Mouse (Mus musculus): Measurements from ENCODE around the gene Melk. TPM values are rescaled to one million over a fixed set of nuclear protein-coding genes. Genes with fewer than 3 reads are reported as not detected.

Gene Melk
- total RNA-seq (2021) = under 1 TPM; 0.15 to 0.48 TPM
- long read RNA-seq, experiment 1 = 0 reads
- long read RNA-seq, experiment 2 = 0 reads

DNA sequence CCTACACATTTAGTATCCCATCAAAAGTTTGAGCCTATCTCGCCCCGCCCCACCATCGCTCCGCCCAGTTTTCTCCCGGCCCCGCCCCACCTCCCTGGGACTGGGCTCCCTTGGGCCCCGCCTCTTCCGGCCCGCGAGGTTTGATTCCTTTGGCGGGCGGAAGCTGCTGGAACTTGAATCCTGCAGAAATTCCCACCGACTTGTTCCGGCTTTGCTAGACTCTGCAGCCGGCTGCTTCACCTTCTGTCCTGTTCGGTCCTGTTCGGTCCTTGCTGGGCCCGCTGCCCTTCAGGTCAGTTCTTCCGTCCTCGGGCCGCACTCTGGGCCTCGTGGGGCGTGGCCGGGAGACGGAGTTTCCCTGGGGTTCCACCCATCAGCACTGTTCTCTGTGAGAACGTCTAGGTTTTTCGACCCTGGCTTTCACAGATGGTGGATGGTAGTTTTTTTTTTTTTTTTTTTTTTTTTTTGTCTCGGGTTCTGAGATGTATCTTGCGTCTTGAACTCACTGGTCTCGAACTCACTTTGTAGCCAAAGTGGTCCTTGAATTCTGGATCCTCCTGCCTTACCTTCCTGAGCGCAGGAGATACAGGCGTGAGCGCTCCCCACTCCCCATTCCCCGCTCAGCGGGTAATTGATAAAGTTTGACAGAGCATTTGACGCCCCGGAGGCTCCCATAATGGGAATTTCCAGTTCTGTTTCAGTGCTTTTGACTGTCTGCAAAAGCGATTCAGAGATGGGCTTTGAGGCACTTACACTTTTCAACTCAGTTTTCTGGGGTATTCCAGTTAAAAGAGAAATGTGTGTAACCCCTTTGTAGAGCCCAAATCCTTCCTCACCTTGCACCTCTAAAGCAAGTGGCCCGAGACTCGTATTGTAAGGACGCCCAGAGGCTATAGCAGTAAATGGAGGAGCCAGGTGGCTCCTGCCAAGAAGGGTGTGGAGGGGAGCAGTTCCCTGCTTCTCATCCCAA is at the start of gene Melk:
Melk (plus strand) TSS at position 96 of the 970 bp plus-strand sequence.
- intact Hi-C loops (cut with DNase I) = no loop called here
- DNase-seq = peak; percentile 58 to 60

DNA sequence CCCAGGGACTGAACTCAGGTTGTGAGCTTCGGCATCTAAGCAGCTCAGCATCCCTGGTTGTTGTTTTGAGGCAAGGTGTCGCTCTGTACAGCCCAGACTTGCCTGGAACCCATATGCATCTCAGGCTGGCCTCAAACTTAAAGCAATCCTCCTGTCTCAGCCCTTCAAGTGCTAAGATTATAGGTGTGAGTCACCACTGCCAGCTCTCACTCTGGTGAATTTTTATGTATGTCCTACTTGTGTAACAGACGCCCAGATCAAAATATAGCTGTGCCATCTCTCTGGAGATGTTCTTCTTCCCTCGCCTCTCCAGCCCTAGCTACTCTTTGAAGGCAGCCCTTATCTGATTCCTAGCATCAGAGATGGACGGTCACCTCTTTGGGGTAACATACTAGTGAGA is 49.2 kb upstream of the Melk start:
- no peak for DNase-seq
- intact Hi-C loops (cut with DNase I) = no loop called here

DNA sequence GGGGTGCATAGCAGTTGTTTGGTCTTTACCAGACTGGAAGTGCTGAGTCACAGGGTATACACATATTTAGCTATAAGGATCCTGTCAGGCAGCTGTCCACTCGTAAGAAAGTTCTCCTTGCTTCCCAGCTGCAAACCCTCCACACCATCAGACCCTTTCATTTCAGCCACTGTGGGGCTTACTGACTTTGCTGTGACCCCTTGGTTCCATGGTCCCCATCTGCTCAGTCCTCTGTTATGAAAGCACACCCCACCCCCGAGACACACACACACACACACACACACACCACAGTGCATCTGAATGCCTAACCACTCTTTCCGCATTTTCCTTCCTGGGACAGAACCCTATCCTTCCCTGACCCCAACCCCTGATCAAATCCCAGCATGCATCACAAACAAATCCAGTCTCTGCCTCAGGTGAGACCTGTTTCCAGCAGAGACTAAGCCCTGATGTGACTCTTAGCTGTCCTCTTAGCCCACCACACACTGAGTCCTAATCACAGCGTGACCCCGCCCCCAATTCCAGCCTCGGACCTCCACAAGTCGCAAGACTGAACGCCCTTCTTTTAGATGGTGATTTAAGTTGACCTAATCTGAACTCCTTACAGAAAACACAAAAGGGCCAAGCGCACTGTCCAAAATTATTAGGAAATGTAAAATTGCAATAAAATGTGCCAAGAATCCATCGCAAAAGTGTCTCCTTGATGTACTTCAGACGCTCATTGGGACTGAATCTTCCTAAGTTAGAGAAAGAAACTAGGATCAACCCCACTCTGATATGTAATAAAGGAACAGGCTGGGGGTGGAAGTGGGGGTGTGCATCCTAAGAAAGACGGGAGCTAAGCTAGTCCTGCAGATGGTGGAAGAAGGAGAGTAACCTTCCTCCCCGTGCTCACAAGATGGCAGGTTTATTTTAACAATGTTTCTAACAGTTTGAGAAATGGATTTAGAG is 48.4 kb upstream of the Melk start:
- DNase-seq = no peak
- intact Hi-C loops (cut with DNase I) = no loop called here

DNA sequence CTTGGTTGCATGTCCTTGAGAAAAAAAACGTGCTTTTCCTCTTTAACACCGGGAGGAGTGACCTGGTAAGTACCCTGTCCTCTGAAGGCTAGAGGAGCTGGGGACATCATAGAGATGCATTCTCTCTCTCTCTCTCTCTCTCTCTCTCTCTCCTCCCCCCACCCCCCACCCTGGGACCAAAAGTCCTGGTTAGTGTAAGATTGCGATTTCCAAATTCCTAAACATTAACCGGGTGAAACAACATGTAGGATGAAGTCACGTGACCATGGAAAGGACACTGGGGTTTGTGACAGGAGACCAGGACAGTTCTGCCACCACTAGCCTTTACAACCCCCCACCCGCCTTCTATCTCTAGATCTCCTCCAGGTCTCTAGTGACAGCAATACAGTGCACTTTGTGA is 47.5 kb upstream of the Melk start:
- intact Hi-C loops (cut with DNase I) = no loop called here
- DNase-seq = no peak

DNA sequence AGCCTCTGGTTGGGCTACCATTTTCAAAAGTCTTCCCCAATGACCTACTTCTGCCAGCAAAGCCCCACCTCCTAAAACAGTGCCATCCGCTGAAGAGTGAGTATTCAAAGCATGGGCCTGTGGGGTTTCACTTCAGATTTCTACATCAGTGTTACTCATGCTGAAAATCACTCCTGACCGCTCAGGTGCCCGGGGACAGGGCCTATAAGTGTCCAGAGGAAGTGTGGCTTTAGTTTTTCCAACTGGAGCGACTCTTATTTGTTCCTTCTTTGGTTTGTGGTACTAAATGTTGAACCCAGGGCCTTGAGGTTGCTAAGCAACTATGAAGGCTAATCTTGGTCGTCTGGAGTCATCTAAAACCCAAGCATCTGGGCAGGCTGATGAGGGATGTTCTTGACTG is 46.1 kb upstream of the Melk start:
- no peak for DNase-seq
- intact Hi-C loops (cut with DNase I) = no loop called here

DNA sequence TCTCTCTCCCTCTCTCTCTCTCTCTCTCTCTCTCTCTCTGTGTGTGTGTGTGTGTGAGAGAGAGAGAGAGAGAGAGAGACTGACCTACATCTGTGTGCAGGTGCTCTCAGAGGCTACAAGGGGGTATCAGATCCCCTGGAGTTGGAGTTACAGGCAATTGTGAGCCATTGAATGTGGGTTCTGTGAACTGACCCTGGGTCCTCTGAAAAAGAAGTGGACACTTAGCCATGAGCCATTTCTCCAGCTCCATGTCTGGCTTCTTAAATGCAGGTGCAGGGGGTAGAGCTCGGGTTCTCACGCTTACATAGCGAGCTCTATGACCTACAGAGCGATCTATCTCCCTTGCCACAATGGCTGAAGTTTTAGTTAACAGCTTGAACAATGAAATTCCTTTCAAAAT is 41.5 kb upstream of the Melk start:
- intact Hi-C loops (cut with DNase I) = no loop called here
- DNase-seq = no peak

DNA sequence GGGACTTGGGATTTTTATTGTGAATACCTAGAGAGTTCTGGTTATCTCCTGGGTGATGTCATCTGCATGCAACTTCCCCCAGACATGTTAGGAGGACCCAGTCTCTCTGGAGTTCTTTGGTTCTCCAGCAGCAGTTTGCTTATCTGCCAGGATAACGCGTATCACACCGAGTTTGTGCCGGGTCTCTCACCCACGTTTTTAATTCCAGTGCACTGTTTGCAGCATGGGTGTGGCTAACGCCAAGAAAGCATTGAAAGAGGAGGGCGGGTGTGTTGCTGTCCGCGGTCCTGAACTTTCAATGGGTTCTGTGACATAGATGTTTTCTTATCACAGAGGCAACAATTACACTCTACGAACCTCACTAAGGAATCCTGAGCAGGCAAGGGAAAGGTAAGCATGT is 40.4 kb upstream of the Melk start:
- DNase-seq = no peak
- intact Hi-C loops (cut with DNase I) = no loop called here

DNA sequence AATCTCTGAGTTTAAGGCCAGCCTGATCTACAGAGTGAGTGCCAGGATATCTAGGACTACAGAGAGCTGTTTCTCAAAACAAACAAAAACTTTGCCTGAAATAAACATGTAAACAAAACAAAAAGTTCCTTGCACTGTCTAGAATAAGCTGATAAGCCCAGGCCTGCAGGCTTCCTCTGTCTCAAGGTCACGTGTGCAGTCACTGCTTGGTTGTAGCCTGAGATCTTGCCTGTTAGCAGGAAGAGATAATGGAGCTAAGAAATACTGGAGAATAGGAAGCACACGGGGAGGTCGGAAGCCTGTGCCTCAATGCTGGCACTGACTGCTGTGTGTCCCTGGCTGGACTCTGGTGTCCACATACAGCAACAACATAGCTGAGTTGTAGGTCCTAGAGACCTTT is 35.2 kb upstream of the Melk start:
- intact Hi-C loops (cut with DNase I) = no loop called here
- no peak for DNase-seq

DNA sequence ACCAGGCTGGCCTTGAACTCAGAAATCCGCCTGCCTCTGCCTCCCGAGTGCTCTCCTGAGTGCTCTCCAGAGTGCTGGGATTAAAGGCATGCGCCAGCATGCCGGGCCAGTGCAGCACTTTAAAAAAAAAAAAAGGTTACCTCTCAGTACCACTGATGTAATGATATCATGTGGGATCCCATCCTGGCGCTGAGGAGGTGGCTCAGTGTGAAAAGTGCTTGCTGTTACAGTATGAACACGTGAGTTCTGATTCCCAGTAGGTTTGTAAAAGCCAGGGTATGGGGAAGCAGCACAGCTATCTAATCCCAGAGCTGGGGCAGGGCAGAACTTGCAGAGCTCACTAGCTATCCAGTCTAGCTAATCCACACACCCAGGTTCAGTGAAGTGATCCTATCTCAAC is 33.2 kb upstream of the Melk start:
- DNase-seq = no peak
- intact Hi-C loops (cut with DNase I) = no loop called here

DNA sequence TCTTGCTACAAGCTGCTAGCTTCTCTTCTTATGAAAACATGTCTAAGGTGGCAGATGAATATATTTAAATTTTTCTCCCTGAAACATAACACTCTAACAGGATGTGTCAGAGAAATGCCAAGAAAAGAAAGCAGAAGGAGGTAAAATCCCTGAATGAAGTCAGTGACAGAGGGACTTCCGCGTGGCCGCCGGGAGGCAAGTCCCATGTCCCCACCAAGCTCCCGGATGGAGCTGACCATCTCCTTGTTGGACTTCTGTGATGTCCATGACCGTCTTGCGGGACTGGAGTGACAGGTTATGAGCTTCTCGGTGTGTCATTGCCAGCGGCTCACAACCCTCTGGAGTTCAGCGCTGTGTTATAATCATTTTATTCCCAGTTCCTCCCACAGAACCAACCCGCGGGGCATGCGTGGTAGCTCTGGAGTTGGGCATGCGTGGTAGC is 31.3 kb upstream of the Melk start:
- intact Hi-C loops (cut with DNase I) = no loop called here
- DNase-seq = no peak

DNA sequence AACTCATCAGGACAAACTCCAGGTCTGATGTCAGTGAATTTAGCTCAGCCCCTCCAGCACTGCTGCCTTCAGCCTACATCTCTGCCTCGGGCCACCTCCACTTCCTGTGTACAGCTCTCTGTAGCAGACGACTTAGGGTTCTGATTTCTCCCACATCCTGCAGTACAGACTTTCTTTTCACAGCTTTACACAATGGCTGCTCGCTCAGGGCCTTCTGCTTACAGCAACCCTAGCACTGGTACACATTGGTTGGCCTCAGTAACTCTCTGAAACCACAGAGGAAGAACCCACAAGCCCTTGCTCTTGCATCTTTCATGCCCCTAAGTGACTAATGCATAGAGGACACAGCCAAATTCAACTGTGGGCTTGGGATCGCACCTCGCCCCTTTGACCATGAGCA is 29.5 kb upstream of the Melk start:
- DNase-seq = no peak
- intact Hi-C loops (cut with DNase I) = no loop called here

DNA sequence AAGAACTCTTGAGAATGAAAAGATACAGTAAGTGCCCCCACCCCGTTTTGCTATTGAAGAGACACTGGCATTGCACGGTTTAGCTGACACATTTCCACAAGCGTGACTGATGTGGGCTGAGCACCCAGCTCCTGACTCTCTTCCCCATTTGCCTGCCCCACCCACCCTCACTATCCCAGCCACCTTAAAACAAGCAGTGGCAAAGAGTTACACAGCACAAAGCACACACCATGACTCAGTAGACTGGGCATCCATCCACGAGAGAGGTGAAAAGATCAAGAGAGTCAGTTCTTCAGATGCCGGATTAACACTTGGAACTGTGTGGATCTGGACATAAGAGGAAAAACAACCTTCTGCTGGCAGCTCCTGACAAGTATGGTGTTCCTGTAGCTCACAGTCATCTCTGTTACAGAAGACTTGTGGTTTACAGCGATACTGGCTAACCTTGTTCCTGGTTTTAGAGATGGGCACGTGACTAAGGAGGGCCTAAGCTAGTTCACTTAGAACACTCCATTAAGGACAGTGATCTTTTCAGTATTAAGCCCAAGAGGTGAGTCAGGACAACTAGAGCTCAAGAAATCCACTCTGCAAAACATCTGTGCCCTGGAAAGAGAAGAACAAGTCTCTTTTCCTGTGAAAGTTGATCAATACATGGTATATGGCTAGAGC is 18.9 kb upstream of the Melk start:
- intact Hi-C loops (cut with DNase I) = no loop called here
- DNase-seq = no peak

DNA sequence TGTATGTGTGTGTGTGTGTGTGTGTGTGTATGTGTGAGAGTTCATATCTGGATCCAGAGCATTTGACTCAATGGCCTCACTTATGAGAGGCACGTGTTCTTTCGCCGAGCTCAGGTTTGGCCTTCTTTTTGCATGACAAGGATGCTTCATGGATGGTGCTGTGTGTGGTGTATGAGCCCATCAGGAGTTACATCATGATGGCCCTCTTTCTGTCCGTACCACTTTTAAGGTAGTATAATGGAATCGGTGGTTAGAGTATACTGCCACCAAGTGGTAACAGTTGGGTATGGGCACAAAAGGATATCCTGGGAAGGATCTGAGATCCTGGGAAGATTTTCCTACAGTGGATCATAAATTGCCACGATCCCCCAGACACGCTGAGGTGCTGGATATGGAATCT is 8.1 kb upstream of the Melk start:
- intact Hi-C loops (cut with DNase I) = loop anchor here (2.0 to 10.0 kb wide), 3 partner anchors 55 to 228 kb away; no protein-coding TSS in a partner anchor
- peak; percentile 13 to 18 for DNase-seq

DNA sequence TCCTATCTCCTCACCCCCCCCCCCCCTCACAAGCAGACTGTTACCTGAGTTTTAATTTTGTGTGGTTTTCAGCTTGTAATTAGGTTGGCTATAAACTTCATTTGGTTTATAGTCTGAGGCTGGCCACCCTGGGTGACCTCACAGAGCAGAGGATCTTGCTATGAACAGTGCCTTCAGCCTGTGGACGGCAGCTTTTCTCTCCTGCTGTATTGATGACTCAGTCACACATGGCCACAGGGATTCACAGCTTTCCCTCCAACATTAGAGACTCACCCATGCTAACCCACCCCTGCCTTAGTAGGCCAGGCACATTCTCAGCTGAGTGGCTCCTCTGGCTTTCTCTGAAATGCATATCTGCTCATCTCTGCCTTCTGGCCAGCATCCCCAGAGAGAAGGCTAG is 4.8 kb upstream of the Melk start:
- DNase-seq = no peak
- intact Hi-C loops (cut with DNase I) = loop anchor here (10.0 kb wide), 1 partner anchor 231 kb away; no protein-coding TSS in a partner anchor

DNA sequence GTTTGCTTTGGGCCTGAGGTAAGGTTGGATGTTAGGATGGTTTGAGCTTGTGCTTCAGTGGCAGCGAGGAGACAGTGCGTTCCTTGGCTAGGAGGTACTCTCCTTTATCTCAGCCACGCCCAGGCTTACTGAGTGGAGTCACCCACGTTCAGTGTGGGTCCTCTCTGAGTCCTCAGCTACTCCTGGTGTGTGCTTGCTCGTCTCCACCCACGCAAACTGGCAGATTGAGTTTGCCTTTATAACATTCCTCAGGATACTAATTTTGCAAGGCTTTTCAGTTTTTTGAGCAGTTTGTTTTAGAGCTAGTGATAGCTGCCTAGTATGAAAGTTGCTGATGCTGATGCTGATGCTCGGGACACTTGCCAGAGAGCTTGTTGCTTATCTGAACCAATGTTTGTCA is 5.9 kb downstream of the Melk start:
- intact Hi-C loops (cut with DNase I) = no loop called here
- no peak for DNase-seq

DNA sequence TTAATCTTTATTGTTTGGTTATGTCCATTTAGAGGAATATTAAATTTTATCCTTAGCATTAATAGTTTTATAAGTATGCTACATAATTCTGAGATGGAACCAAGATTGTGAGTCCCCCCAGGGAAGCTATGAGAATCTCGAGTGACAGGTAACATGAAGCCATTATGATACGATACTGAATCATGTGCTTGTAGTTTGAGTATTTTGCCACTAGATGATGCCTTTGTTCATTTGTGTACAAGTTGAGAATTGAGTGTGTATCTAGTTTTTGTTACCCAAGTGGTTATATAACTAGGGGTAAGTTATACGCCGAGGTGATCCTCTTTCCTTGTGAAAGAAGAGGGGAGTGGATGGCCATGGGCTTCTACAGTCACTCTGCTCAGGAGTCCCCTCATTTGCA is 9.8 kb downstream of the Melk start:
- intact Hi-C loops (cut with DNase I) = no loop called here
- DNase-seq = no peak

DNA sequence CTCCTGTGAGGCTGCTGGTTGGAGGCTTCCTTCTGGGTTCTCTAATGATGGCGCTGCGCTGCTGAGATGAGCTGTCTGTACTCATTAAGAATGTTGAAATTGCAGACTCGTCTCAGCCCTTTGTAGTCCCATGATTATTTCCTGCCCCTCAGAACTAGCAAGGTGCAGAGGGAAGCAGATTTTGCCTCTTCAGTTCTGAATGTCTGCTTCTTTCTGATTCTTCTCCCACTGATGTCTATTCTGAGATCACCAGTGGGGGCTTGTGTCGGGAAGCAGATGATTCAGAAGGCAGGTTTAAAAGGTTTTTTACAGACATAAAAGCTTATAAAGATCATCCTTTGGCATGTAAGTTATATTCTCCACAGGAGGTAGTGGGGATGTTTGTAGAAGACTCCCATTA is 10.2 kb downstream of the Melk start:
- no peak for DNase-seq
- intact Hi-C loops (cut with DNase I) = no loop called here

DNA sequence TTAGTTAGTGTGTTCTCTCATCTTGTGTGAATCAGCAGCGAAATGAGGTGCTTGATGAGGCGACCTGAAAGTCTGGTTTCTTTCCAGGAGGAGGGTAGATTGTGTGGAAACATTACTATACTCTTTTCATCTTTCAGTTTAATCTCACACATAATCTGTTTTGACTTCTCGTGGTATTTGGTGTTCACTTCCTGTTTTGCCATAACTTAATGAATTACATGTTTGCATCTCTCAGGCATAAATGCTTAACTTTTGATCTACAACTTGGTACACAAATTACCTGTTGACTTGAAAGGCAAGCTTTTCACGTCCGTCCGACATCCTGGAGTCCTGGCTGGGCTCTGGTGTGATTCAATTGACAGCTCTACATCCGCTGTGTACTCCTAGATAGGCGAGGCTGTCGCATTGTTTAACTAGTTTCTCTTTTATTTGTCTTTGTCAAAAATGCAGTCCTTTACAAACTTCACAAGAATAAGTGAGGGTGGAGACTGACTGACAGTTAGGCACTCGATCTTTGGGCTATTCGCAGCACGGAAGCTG is 15.7 kb downstream of the Melk start:
- DNase-seq = no peak
- intact Hi-C loops (cut with DNase I) = no loop called here

DNA sequence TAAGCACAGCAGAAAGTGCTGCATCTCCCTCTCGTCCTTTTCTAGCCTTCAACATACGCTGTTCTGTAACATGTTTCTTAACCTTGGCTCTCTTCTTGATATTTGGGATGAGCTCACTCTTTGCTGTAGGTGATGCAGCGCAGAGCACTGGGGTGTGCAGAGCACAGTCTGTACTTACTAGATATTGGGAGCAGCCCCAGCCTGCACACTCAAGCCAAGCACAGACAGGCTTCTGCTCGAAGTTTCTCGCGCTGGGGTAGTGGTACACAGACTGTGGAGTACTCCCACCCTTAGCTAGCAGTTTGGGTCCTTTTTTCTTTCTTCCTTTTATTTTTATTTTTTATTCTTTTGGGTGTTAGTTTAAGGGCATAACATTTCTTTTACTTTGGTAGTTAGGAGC is 19.8 kb downstream of the Melk start:
- intact Hi-C loops (cut with DNase I) = no loop called here

DNA sequence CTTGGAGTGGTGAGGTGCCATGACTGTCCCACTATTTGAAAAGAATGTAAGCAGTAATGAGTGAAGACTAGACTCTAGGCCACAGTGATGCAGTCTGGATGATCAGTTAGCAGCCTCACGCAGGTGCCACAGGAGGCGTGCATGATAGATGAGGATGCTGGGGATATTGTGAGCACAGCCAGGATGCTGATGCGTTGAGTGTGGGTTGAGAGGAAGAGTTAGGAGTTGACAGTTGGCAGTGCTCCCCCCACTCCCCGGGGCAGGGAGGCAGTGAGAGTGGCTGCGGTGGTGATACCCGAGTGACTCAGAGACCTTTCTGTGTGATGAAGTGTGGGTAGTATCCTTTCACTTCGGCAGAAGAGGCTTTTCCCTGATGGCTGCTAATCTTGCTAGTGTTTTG is 21.4 kb downstream of the Melk start:
- no peak for DNase-seq
- intact Hi-C loops (cut with DNase I) = no loop called here

More for the DNA sequence above, 19.8 kb downstream of the Melk start:
- DNase-seq = no peak
